Mouse (Mus musculus): ENCODE measurements at regions not wholly inside any gene's neighbourhood (a gene's known extent, or its start where the extent isn't known, plus 50 kb on each side); places are given as distances from the start of the nearest gene placed in this dataset.

- Histone ChIP-seq H3K9ac (ENCODE audit: insufficient read depth, low read depth) (no peak overlapping the region), H3K27ac (ENCODE audit: insufficient read depth, low read depth) (no peak overlapping the region), H3K4me3 (replicated peaks in 1 of 3; ENCODE audit: low read depth in 2 of 3, low read length in 2 of 3, poor library complexity in 1 of 3) (no peak overlapping the region), H3K9me3 (replicated peaks; ENCODE audit: low read length) (no peaks in the 10 kb centered on the region), H3K79me2 (replicated peaks; ENCODE audit: control insufficient read depth, extremely low read depth, insufficient read depth, poor library complexity, severe bottlenecking) (no peaks in the 10 kb centered on the region), H3K36me3 (replicated peaks in 1 of 2; ENCODE audit: control insufficient read depth in 1 of 2, insufficient read depth in 1 of 2, low read length in 1 of 2) (no peaks in the 10 kb centered on the region), H3K4me1 (ENCODE audit: control insufficient read depth in 1 of 2, insufficient read depth in 2 of 2) (no peaks in the 10 kb centered on the region), H3K4me2 (ENCODE audit: insufficient read depth, low read depth, poor library complexity, severe bottlenecking) (no peak overlapping the region), H3K27me3 (replicated peaks) (no peaks in the 10 kb centered on the region)
- no peak for DNase-seq (ENCODE audit: extremely low read depth)
- in situ Hi-C loops (cut with MboI; ENCODE audit: low pct_ligation_motif_present, low pct_unique_long_range_greater_than_20kb, low sequenced_read_pairs) (no loop called here), dilution Hi-C loops (cut with MboI; ENCODE audit: extremely low pct_ligation_motif_present, extremely low pct_unique_long_range_greater_than_20kb, low sequenced_read_pairs) (no loop called here)
- no peak for TF ChIP-seq MAFK (IDR thresholded peaks at IDR 0.05; ENCODE audit: insufficient replicate concordance, low read length)
- TF ChIP-seq ETS1 (conservative IDR thresholded peaks at IDR 0.05; ENCODE audit: low read depth, low read length), result no peak
- no peak for TF ChIP-seq ZNF384 (IDR thresholded peaks at IDR 0.05; ENCODE audit: low read depth, low read length)
- no peak for TF ChIP-seq MEF2A (IDR thresholded peaks at IDR 0.05; ENCODE audit: borderline replicate concordance, low read depth, low read length)
- TF ChIP-seq ZC3H11A (IDR thresholded peaks at IDR 0.05; ENCODE audit: low read depth, low read length), result no peak
- no peak for TF ChIP-seq CHD1 (IDR thresholded peaks at IDR 0.05; ENCODE audit: low read depth, low read length)
- no peak for TF ChIP-seq ELF1 (IDR thresholded peaks at IDR 0.05; ENCODE audit: low read depth, low read length)
- no peak for TF ChIP-seq SIN3A (IDR thresholded peaks at IDR 0.05; ENCODE audit: low read length)
- no peak for TF ChIP-seq TBP (conservative IDR thresholded peaks at IDR 0.05; ENCODE audit: low read depth, low read length)
Measured at GRCm38 (mm10) chr15:25230213-25230612, 183.4 kb downstream of the Basp1 start.

- Histone ChIP-seq H3K4me2 (ENCODE audit: insufficient read depth, low read depth, poor library complexity, severe bottlenecking) (no peak overlapping the region), H3K9me3 (replicated peaks; ENCODE audit: low read length) (no peaks in the 10 kb centered on the region), H3K27me3 (replicated peaks) (no peaks in the 10 kb centered on the region), H3K4me1 (ENCODE audit: control insufficient read depth in 1 of 2, insufficient read depth in 2 of 2) (no peaks in the 10 kb centered on the region), H3K79me2 (replicated peaks; ENCODE audit: control insufficient read depth, extremely low read depth, insufficient read depth, poor library complexity, severe bottlenecking) (no peaks in the 10 kb centered on the region), H3K9ac (ENCODE audit: insufficient read depth, low read depth) (no peak overlapping the region), H3K36me3 (replicated peaks in 1 of 2; ENCODE audit: control insufficient read depth in 1 of 2, insufficient read depth in 1 of 2, low read length in 1 of 2) (no peaks in the 10 kb centered on the region), H3K4me3 (replicated peaks in 1 of 3; ENCODE audit: low read depth in 2 of 3, low read length in 2 of 3, poor library complexity in 1 of 3) (no peak overlapping the region), H3K27ac (ENCODE audit: insufficient read depth, low read depth) (no peak overlapping the region)
- dilution Hi-C loops (cut with MboI; ENCODE audit: extremely low pct_ligation_motif_present, extremely low pct_unique_long_range_greater_than_20kb, low sequenced_read_pairs), result no loop called here
- TF ChIP-seq MXI1 (IDR thresholded peaks at IDR 0.05; ENCODE audit: low read depth, low read length), result no peak
- in situ Hi-C loops (cut with MboI; ENCODE audit: low pct_ligation_motif_present, low pct_unique_long_range_greater_than_20kb, low sequenced_read_pairs), result no loop called here
- no peak for DNase-seq (ENCODE audit: extremely low read depth)
Measured at GRCm38 (mm10) chr15:25229807-25230206, 183.8 kb downstream of the Basp1 start.

GRCm38 (mm10) chr15:25227496-25227895 is 186.1 kb downstream of the Basp1 start:
- no peaks in the 10 kb centered on the region for H3K27me3 ChIP-seq (replicated peaks)
- DNase-seq (ENCODE audit: extremely low read depth), result no peak
- no peaks in the 10 kb centered on the region for H3K4me1 ChIP-seq (ENCODE audit: control insufficient read depth in 1 of 2, insufficient read depth in 2 of 2)
- H3K4me2 ChIP-seq (ENCODE audit: insufficient read depth, low read depth, poor library complexity, severe bottlenecking), result no peak overlapping the region
- no peak overlapping the region for H3K9ac ChIP-seq (ENCODE audit: insufficient read depth, low read depth)
- in situ Hi-C loops (cut with MboI; ENCODE audit: low pct_ligation_motif_present, low pct_unique_long_range_greater_than_20kb, low sequenced_read_pairs) (no loop called here), dilution Hi-C loops (cut with MboI; ENCODE audit: extremely low pct_ligation_motif_present, extremely low pct_unique_long_range_greater_than_20kb, low sequenced_read_pairs) (no loop called here)
- H3K27ac ChIP-seq (ENCODE audit: insufficient read depth, low read depth), result no peak overlapping the region
- H3K9me3 ChIP-seq (replicated peaks; ENCODE audit: low read length), result no peaks in the 10 kb centered on the region
- H3K79me2 ChIP-seq (replicated peaks; ENCODE audit: control insufficient read depth, extremely low read depth, insufficient read depth, poor library complexity, severe bottlenecking), result no peaks in the 10 kb centered on the region
- TF ChIP-seq KAT2A (IDR thresholded peaks at IDR 0.05; ENCODE audit: insufficient replicate concordance, low read length), result no peak
- TF ChIP-seq SMC3 (IDR thresholded peaks at IDR 0.05; ENCODE audit: low read depth, low read length), result no peak
- no peak for TF ChIP-seq TBP (conservative IDR thresholded peaks at IDR 0.05; ENCODE audit: low read depth, low read length)
- TF ChIP-seq ZMIZ1 (IDR thresholded peaks at IDR 0.05; ENCODE audit: low read depth, low read length), result no peak
- TF ChIP-seq USF1 (IDR thresholded peaks at IDR 0.05; ENCODE audit: low read depth, low read length), result no peak
- TF ChIP-seq MEF2A (IDR thresholded peaks at IDR 0.05; ENCODE audit: borderline replicate concordance, low read depth, low read length), result no peak
- no peak for TF ChIP-seq NRF1 (IDR thresholded peaks at IDR 0.05; ENCODE audit: low read depth, low read length)
- no peak for TF ChIP-seq RAD21 (IDR thresholded peaks at IDR 0.05; ENCODE audit: low read depth, low read length)
- TF ChIP-seq SIN3A (IDR thresholded peaks at IDR 0.05; ENCODE audit: low read length), result no peak
- no peak for TF ChIP-seq ZC3H11A (IDR thresholded peaks at IDR 0.05; ENCODE audit: low read depth, low read length)
- no peak for TF ChIP-seq JUND (conservative IDR thresholded peaks at IDR 0.05; ENCODE audit: low read depth, low read length)
- TF ChIP-seq POLR2AphosphoS2 (IDR thresholded peaks at IDR 0.05; ENCODE audit: low read depth, low read length), result no peak
- TF ChIP-seq MAZ (IDR thresholded peaks at IDR 0.05; ENCODE audit: low read depth, low read length), result no peak
- TF ChIP-seq GABPA (IDR thresholded peaks at IDR 0.05; ENCODE audit: insufficient replicate concordance, low read depth, low read length), result no peak
- no peak for TF ChIP-seq JUN (IDR thresholded peaks at IDR 0.05; ENCODE audit: insufficient read depth, low read depth, low read length)
- no peak for TF ChIP-seq TCF12 (IDR thresholded peaks at IDR 0.05; ENCODE audit: low read depth, low read length)
- no peak for TF ChIP-seq EP300 (IDR thresholded peaks at IDR 0.05; ENCODE audit: low read length)
- TF ChIP-seq ELF1 (IDR thresholded peaks at IDR 0.05; ENCODE audit: low read depth, low read length), result no peak
- TF ChIP-seq POLR2A (IDR thresholded peaks at IDR 0.05; ENCODE audit: low read depth, low read length), result no peak
- H3K36me3 ChIP-seq (replicated peaks in 1 of 2; ENCODE audit: control insufficient read depth in 1 of 2, insufficient read depth in 1 of 2, low read length in 1 of 2), result no peaks in the 10 kb centered on the region
- no peak overlapping the region for H3K4me3 ChIP-seq (replicated peaks in 1 of 3; ENCODE audit: low read depth in 2 of 3, low read length in 2 of 3, poor library complexity in 1 of 3)

Measured in CH12.LX (cell line).